Mouse (Mus musculus) forebrain, embryonic 12.5 days (tissue): ENCODE measurements at regions not wholly inside any gene's neighbourhood (a gene's known extent, or its start where the extent isn't known, plus 50 kb on each side); places are given as distances from the start of the nearest gene placed in this dataset.
A peak's percentile ranks its signal among the peaks of the same experiment; 100 is the strongest.

Experiments used
- ATAC-seq: fragments of 200-750 bp; cut with Nextera tagmentation; 2 replicates; pipeline ENCODE4 v1.8.0; 2017; ENCODE audit warnings: moderate TSS enrichment; ENCODE audit not compliant: low FRiP score
- H3K27ac ChIP-seq: fragments of 300-500 bp; sonication (generic); 2 replicates; pipeline ENCODE4 v1.5.1; 2016; ENCODE audit warnings: mild to moderate bottlenecking
- H3K27me3 ChIP-seq: fragments of 300-500 bp; sonication (generic); 2 replicates; pipeline ENCODE4 v1.6.1; 2016; ENCODE audit warnings: mild to moderate bottlenecking
- H3K36me3 ChIP-seq: fragments of 300-500 bp; sonication (generic); replicated peaks from 2 replicates; pipeline ENCODE4 v1.6.1; 2016; ENCODE audit warnings: mild to moderate bottlenecking
- H3K4me1 ChIP-seq: fragments of 300-500 bp; sonication (generic); 2 replicates; pipeline ENCODE4 v1.6.1; 2016
- H3K4me2 ChIP-seq: fragments of 300-500 bp; sonication (generic); 2 replicates; pipeline ENCODE4 v1.6.1; 2016; ENCODE audit warnings: mild to moderate bottlenecking, moderate library complexity
- H3K4me3 ChIP-seq: fragments of 300-500 bp; sonication (generic); replicated peaks from 2 replicates; pipeline ENCODE4 v1.5.1; 2016; ENCODE audit warnings: mild to moderate bottlenecking
- H3K9ac ChIP-seq: fragments of 300-500 bp; sonication (generic); 2 replicates; pipeline ENCODE4 v1.6.1; 2016; ENCODE audit warnings: mild to moderate bottlenecking
- H3K9me3 ChIP-seq: fragments of 300-500 bp; sonication (generic); 2 replicates; pipeline ENCODE4 v1.6.1; 2016
- WGBS: fragments of 180-500 bp; shearing (Covaris S2); methylation state at CpG from one replicate; pipeline ENCODE4 v1.1.7; 2016; 5-methylcytosine and 5-hydroxymethylcytosine counted together

DNA sequence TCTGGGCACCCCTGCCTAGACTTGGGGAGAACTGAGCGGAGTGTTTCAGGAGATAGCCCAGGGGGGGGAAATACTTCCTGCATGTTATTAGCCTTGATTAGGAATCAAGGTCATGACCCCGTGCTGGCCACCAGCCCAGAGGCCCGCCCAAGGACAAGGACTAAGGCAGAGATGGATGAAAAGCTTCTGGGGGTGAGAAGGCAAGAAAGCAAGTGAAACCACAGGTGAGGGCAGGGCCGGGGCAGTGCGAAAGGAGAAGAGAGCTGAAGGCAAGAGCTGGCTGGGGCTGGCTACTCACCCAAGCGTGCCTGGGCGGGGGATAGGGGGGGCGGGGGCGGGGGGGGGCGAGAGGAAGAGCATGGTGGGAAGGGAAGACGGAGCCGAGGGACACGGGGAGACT is 96.0 kb upstream of the Nkx1-1 start:
- Histone ChIP-seq H3K9ac (no peak overlapping the region), H3K4me1 (peaks cover 21% of the 10 kb centered on the region), H3K27ac (no peak overlapping the region), H3K9me3 (no peaks in the 10 kb centered on the region), H3K4me2 (no peak overlapping the region), H3K4me3 (no peak overlapping the region), H3K27me3 (peaks cover 88% of the 10 kb centered on the region), H3K36me3 (no peaks in the 10 kb centered on the region)
- 46% methylated on average over 9 of the region's 13 CpGs for WGBS
- no peak for ATAC-seq

DNA sequence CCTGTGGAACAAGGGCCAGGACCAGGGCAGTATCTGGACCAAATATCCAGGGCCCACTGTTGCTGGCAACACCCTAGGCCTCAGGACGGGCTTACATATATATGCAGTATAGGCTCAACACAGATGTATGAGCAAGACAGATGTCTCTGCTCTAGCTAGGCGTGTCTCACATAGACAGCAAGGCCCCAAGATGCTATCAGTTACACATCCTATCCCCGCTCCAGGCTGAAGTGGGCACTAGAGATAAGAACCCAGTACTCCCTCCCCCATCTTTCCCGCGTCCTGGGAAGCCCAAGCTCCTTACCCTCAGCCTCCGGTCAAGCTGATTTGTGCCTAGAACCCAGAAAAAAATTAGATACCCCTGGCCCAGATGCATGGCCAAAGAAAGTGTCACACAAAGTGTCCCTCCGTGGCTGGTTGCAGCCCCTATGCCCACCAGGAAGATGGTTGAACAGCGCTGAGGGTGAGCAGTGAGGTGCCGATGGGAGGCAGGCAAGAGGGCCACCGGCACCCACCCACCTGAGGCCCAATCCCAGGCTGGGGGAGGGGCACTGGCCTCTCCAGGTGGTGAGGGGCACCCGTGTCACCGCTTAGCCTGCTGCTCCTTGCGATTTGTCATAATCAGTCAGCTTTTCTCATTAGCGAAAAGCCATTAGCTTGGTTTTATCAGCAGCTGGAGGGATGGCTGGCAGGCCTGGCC is 95.3 kb upstream of the Nkx1-1 start:
- Histone ChIP-seq H3K36me3 (no peaks in the 10 kb centered on the region), H3K27ac (no peak overlapping the region), H3K9ac (no peak overlapping the region), H3K4me1 (peaks cover 14% of the 10 kb centered on the region), H3K9me3 (no peaks in the 10 kb centered on the region), H3K4me3 (no peak overlapping the region), H3K27me3 (peaks cover 81% of the 10 kb centered on the region), H3K4me2 (no peak overlapping the region)
- ATAC-seq: no peak
- 68% methylated on average over 14 of the region's 14 CpGs for WGBS

DNA sequence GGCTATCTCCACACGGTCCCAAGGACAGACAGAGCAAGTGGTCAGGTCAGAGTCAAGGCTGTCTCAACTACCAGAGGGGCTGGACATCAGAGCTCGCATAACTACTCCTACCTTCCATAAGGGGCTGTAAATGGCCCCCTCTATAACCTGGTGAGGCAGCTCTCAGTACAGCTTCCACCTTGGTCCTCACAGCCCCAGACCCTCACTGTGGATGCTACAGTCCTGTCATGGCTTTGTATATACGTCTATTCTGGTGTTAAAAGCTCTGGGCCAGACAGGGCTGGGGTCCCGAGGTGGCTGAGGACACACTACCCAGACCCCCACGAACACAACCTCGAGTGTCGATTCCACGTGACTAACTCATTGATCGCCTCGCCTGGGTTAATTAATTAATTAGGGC is 94.0 kb upstream of the Nkx1-1 start:
- H3K27ac ChIP-seq: no peak overlapping the region

DNA sequence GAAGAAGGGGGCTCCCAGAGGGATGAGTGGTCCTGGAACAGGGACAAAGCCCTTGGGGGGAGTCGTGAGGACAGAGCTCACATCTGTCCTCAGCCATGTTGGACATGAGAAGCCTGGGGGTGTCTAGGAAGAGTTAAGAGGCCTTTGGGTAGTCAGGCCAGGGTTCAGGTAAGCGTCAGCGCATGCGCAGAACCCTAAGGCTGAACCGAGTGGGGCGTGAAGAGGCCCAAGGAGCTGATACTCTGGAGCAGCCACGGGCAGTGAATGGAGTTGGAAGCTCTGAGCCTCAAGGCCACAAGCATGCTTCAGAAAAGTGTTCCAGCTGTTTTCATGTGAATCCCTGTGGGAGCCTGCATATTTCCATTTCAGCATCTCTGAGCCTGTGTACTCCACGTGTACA is 93.5 kb upstream of the Nkx1-1 start:
- H3K9ac ChIP-seq: no peak overlapping the region
- no peak for ATAC-seq
- no peak overlapping the region for H3K4me2 ChIP-seq
- H3K9me3 ChIP-seq: no peaks in the 10 kb centered on the region
- peaks cover 66% of the 10 kb centered on the region for H3K27me3 ChIP-seq
- 92% methylated on average over 8 of the region's 8 CpGs for WGBS
- H3K36me3 ChIP-seq: no peaks in the 10 kb centered on the region
- H3K4me1 ChIP-seq: peaks cover 13% of the 10 kb centered on the region
- no peak overlapping the region for H3K27ac ChIP-seq
- no peak overlapping the region for H3K4me3 ChIP-seq

More for the DNA sequence above, 94.0 kb upstream of the Nkx1-1 start:
- H3K4me1 ChIP-seq: peaks cover 13% of the 10 kb centered on the region
- no peak overlapping the region for H3K9ac ChIP-seq
- no peak overlapping the region for H3K4me3 ChIP-seq
- H3K36me3 ChIP-seq: no peaks in the 10 kb centered on the region
- H3K9me3 ChIP-seq: no peaks in the 10 kb centered on the region
- H3K27me3 ChIP-seq: peaks cover 68% of the 10 kb centered on the region
- 53% methylated on average over 10 of the region's 10 CpGs for WGBS
- no peak overlapping the region for H3K4me2 ChIP-seq
- no peak for ATAC-seq

DNA sequence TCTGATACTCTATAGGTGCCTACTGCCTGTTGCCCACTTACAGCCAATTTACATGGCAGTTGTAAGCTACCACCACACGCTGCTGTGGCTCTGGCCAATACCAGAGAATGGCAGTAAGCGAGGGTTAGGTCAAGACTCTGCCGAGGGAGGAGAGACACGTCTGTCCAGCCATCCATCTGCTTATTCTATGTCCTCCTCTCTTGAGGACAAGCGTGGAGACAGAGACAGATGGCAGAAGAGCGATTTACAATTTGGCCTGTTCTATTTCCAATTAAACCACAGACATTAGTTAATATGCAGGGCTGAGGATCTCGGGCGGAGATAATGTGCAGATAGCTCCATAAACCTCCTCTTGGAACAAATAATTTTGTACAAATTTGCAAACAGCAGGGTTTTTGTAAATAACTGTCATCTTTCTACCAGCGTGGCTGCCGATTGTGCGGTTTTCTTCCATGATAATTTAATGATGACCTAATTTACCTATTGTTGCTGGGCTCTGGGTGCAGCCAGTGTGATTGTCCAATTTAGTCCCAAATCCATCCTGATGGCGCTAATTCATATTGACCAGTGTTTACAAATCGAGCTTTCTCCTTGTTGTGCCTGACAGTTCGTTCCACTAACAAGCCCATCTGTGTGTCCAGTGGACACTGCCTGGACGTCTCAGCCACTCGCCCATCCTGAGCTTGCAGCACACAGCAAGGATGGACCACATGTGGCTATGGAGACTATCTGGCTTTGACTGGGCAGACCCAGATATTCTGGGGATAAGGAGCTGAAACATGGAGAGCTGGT is 88.4 kb upstream of the Nkx1-1 start:
- H3K36me3 ChIP-seq: no peaks in the 10 kb centered on the region
- no peaks in the 10 kb centered on the region for H3K9me3 ChIP-seq
- H3K27me3 ChIP-seq: peaks cover 66% of the 10 kb centered on the region
- H3K27ac ChIP-seq: no peak overlapping the region
- no peak overlapping the region for H3K9ac ChIP-seq
- 85% methylated on average over 16 of the region's 16 CpGs for WGBS
- H3K4me3 ChIP-seq: no peak overlapping the region
- H3K4me2 ChIP-seq: no peak overlapping the region
- ATAC-seq: no peak
- peaks cover 6% of the 10 kb centered on the region for H3K4me1 ChIP-seq

DNA sequence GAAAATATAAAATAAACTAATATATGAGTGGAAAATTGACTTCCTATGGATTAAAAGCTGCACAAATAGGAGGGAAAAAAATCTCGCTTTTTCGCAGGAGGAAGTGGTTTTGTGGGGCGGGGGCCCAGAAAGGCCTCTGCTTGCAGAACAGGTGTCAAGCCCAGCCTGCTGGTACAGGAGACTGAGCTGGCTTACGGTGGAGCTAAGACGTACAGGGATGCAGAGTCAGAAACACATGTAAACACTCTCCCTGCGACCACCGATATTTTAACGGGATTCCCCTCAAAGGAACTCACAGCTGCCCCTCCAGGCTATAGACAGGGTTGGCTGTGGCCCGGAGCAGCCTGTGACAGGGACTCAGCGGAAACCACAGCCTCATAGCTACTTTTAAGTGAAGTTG is 87.1 kb upstream of the Nkx1-1 start:
- H3K9ac ChIP-seq: no peak overlapping the region
- H3K4me3 ChIP-seq: no peak overlapping the region
- WGBS: 73% methylated on average over 10 of the region's 10 CpGs
- no peaks in the 10 kb centered on the region for H3K9me3 ChIP-seq
- peaks cover 61% of the 10 kb centered on the region for H3K27me3 ChIP-seq
- no peak overlapping the region for H3K27ac ChIP-seq
- H3K36me3 ChIP-seq: no peaks in the 10 kb centered on the region
- H3K4me2 ChIP-seq: no peak overlapping the region
- peaks cover 6% of the 10 kb centered on the region for H3K4me1 ChIP-seq
- no peak for ATAC-seq

DNA sequence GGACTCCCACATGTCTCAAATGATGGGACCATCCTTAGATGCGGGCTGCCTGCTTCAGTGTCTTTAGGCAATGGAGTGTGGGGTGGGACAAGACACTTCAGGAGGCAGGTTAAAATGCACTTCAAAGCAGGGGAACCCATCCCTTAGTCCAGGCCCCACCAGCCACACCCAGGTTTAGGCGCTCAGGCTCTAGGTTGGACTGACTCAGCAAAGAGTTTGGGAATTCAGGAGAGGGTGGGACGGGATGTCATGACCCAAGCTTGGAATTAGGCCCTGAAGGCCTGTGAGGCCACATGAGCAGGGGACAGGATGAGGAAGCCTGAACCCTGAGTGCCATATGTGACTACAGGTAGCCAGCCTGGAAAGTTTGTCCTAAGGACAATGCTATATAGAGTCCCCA is 85.6 kb upstream of the Nkx1-1 start:
- no peak overlapping the region for H3K27ac ChIP-seq
- no peaks in the 10 kb centered on the region for H3K36me3 ChIP-seq
- no peak overlapping the region for H3K4me3 ChIP-seq
- H3K27me3 ChIP-seq: peaks cover 59% of the 10 kb centered on the region
- WGBS: 83% methylated on average over 3 of the region's 3 CpGs
- ATAC-seq: no peak
- no peaks in the 10 kb centered on the region for H3K9me3 ChIP-seq
- H3K4me2 ChIP-seq: no peak overlapping the region
- no peak overlapping the region for H3K9ac ChIP-seq
- H3K4me1 ChIP-seq: peaks cover 6% of the 10 kb centered on the region

DNA sequence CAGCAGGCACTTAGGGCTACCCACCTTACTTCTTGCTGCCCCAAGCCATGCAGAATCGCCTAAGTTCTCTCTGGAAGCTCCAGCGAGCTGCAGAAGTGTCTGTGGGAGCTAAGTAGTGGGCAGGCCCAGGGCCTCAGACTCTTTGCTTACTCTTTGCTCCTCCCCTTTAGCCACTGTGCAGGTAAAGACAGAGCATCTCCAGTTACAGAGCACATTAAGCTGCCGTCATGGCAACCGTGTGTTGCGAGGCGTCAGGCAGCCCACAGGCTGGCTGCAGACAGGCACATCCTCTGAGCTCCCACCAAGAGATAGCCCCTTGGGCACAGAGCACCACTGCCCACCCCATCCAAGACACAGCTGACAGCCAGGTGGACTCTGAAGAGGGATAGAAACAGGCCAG is 85.1 kb upstream of the Nkx1-1 start:
- Histone ChIP-seq H3K27me3 (peaks cover 60% of the 10 kb centered on the region), H3K4me2 (no peak overlapping the region), H3K9me3 (no peaks in the 10 kb centered on the region), H3K27ac (no peak overlapping the region), H3K4me1 (peaks cover 6% of the 10 kb centered on the region), H3K9ac (no peak overlapping the region), H3K36me3 (no peaks in the 10 kb centered on the region), H3K4me3 (no peak overlapping the region)
- 14% methylated on average over 6 of the region's 6 CpGs for WGBS
- ATAC-seq: no peak

DNA sequence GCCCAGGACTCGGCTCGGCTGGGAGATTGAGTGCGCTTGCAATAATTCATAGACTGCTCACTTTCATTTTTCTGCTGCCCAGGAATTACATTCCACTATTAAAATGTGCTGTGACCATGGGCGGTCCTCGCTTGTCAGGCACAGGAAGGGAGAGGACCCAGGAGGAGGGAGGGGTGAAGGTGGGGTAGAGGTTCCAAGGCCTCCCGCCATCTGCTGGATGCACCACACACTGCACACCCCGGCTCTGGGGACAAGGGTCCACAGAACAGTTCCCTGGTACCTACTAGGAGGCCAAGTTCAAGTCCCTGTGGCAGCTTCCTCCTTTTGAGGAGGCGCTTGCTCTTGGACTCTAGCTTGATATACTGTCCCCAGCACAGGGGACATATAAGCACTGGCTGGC is 83.8 kb upstream of the Nkx1-1 start:
- no peak overlapping the region for H3K9ac ChIP-seq
- no peak overlapping the region for H3K27ac ChIP-seq
- H3K9me3 ChIP-seq: no peaks in the 10 kb centered on the region
- WGBS: 73% methylated on average over 8 of the region's 8 CpGs
- ATAC-seq: no peak
- H3K27me3 ChIP-seq: peaks cover 69% of the 10 kb centered on the region
- H3K4me2 ChIP-seq: no peak overlapping the region
- no peaks in the 10 kb centered on the region for H3K36me3 ChIP-seq
- peaks cover 13% of the 10 kb centered on the region for H3K4me1 ChIP-seq
- H3K4me3 ChIP-seq: no peak overlapping the region

DNA sequence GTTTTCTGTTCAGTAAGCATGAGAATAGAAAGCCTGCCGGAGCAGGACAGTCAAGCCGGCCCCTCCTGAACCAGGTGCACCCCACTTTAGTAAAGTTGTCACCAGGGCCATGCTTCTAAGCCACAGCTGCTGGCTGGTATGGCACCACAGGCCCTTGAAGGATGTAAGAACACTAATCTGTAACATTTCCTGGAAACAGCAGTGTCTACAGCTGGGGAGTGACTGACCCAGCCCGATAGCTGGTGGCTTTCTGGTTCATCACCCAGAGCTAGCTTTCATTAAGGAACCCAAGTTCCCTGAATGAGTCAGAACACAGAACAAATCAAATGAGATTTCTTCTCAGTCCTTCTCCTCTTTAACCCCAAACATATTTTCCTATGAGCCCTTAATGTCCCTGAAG is 82.4 kb upstream of the Nkx1-1 start:
- Histone ChIP-seq H3K27me3 (peaks cover 74% of the 10 kb centered on the region), H3K9me3 (no peaks in the 10 kb centered on the region)

DNA sequence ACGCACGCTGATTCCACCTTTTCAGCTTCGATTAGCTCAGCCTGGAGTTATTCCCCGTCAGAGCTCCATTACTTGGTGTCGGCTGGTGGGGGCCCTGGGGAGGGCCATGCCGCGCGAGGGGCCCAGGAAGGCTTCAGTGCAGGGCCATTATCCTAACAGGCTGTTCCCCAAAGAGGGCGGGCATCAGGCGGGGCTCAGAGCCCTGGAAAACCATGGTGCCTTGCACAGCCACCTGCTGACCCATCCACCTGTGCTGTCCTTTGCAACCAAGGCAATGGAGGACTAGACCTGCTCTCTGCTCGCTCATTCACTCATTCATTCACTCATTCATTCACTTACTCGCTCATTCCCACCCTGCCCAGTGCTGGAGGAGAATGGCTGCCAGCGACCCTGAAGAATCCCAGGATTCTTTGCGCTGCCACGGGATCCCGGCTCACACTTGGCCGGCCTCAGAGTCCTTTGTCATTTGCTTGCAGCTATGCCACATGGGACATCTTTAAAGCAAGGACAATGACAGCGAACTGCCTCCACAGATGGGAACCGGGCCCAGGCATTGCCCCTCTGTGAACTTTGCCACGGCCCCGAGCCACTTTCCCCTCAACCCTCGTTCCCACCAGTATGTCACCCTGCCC is 78.6 kb upstream of the Nkx1-1 start:
- Histone ChIP-seq H3K9me3 (no peaks in the 10 kb centered on the region), H3K4me2 (peak overlapping the region; percentile 41), H3K9ac (no peak overlapping the region), H3K4me3 (no peak overlapping the region), H3K27me3 (peaks cover 59% of the 10 kb centered on the region), H3K27ac (no peak overlapping the region), H3K36me3 (no peaks in the 10 kb centered on the region), H3K4me1 (peaks cover 25% of the 10 kb centered on the region)
- peak; percentile 46; the same call in 1 of the 2 replicates for ATAC-seq
- 37% methylated on average over 22 of the region's 22 CpGs for WGBS

More for the DNA sequence above, 82.4 kb upstream of the Nkx1-1 start:
- Histone ChIP-seq H3K4me3 (no peak overlapping the region), H3K36me3 (no peaks in the 10 kb centered on the region), H3K9ac (no peak overlapping the region), H3K4me2 (no peak overlapping the region), H3K27ac (no peak overlapping the region), H3K4me1 (peaks cover 27% of the 10 kb centered on the region)
- ATAC-seq: no peak
- WGBS: 82% methylated on average over 3 of the region's 3 CpGs

DNA sequence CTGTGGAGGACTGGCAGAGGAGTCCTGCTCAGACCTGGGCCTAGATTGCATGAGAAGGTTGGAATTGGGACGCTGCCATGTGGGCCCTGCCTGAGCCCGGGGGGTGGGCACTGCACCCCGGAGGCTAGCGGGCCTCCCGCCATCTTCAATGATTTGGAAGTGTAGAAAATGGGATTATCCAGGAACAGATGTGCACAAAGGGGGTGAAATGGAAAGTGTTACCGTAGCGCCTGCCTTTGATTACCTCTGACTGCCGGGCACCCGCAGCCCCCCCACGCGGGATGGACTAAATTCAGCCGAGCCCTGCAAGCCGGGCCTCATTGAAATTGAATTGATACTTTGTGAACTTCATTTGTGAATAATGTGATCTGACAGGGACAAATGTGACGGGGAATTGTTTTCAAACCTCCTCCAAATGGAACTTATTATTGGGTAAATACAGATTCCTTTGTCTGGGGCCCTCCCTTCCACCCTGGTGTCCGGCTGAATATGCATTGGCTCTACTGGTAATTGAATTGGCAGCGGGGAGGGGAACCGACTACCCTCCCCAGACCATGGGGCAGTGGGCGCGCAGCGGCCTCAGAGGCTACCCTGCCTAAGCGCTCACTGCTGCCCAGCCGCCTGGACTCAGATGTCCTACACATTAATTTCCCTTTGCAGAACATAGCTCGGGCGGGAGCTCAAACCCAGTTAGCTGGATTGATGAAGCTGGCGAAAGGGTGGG is 77.9 kb upstream of the Nkx1-1 start:
- no peaks in the 10 kb centered on the region for H3K36me3 ChIP-seq
- H3K27me3 ChIP-seq: peaks cover 60% of the 10 kb centered on the region
- ATAC-seq: peak; percentile 58
- no peak overlapping the region for H3K4me3 ChIP-seq
- no peaks in the 10 kb centered on the region for H3K9me3 ChIP-seq
- 28% methylated on average over 25 of the region's 25 CpGs for WGBS
- H3K27ac ChIP-seq: no peak overlapping the region
- H3K9ac ChIP-seq: no peak overlapping the region
- peaks cover 28% of the 10 kb centered on the region for H3K4me1 ChIP-seq
- H3K4me2 ChIP-seq: peak overlapping the region; percentile 41
